Mouse (Mus musculus) splenic B cell, adult 2 months (primary cell): Measurements from ENCODE around the gene Tox4.
"Not testable (repeated sequence)": the region's sequence is repeated elsewhere in the genome, so short reads cannot be mapped to it uniquely, and the experiment has no call there.

Experiments
- DNase-seq: peaks from one replicate; pipeline ENCODE4 v3.0.0-alpha.2; 2011; ENCODE audit warnings: low read depth, low spot score
- H3K27me3 ChIP-seq: 2 replicates; pipeline ENCODE4 v1.6.1; 2012; ENCODE audit warnings: mild to moderate bottlenecking, low read length, moderate library complexity, mixed read lengths; ENCODE audit not compliant: control insufficient read depth, poor library complexity, insufficient read depth, severe bottlenecking
- H3K36me3 ChIP-seq: 2 replicates; pipeline ENCODE4 v1.6.1; 2012; ENCODE audit warnings: mild to moderate bottlenecking, low read length, moderate library complexity, mixed read lengths; ENCODE audit not compliant: control insufficient read depth, poor library complexity, insufficient read depth, severe bottlenecking

The Tox4 gene

GRCm38 (mm10) chr14:52295558-52296264 lies 16.8 kb downstream of the Tox4 start:
- DNase-seq, result peak; percentile 47
- Histone ChIP-seq H3K36me3 (peaks cover 37% of the 10 kb centered on the region), H3K27me3 (no peaks in the 10 kb centered on the region)

GRCm38 (mm10) chr14:52303517-52303916 lies 24.6 kb downstream of the Tox4 start:
- not testable (repeated sequence) for H3K27me3 ChIP-seq, DNase-seq

GRCm38 (mm10) chr14:52304644-52305271 lies 25.8 kb downstream of the Tox4 start, which contains the start of gene Mettl3:
Gene Mettl3, minus strand, starts transcription at chr14:52305128.
- Histone ChIP-seq H3K27me3 (no peaks in the 10 kb centered on the region), H3K36me3 (peaks cover 5% of the 10 kb centered on the region; the same call in 1 of the 2 replicates)
- peak; percentile 95 for DNase-seq

More at GRCm38 (mm10) chr14:52303517-52303916, 24.6 kb downstream of the Tox4 start:
- peaks cover 14% of the 10 kb centered on the region for H3K36me3 ChIP-seq

DNA sequence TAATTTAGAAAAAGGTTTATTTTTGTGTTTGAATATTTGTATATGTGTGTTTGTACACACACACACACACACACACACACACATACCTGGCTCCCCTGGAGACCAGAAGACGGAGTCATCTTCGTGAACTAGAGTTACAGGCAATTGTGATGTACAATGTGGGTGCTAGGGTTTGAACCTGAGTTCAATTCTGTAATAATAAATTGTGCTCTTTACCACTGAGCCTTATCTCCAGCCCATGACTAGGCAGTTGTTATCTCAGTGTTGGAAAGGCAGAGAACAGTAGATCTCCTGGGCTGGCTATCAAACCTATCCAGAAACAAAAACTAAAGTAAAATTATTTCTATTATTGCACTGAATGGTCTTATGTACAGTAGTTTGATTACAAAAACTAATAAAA lies 27.2 kb downstream of the Tox4 start:
- Histone ChIP-seq H3K36me3 (peaks cover 2% of the 10 kb centered on the region; the same call in 1 of the 2 replicates), H3K27me3 (no peaks in the 10 kb centered on the region)
- no peak for DNase-seq

- H3K36me3 ChIP-seq, H3K27me3 ChIP-seq, DNase-seq: not testable (repeated sequence)
Measured at GRCm38 (mm10) chr14:52310343-52310742, 31.4 kb downstream of the Tox4 start.

- Histone ChIP-seq H3K36me3 (no peaks in the 10 kb centered on the region), H3K27me3 (peaks cover 3% of the 10 kb centered on the region)
- DNase-seq, result no peak
Measured at GRCm38 (mm10) chr14:52310906-52311305, 32.0 kb downstream of the Tox4 start.

DNA sequence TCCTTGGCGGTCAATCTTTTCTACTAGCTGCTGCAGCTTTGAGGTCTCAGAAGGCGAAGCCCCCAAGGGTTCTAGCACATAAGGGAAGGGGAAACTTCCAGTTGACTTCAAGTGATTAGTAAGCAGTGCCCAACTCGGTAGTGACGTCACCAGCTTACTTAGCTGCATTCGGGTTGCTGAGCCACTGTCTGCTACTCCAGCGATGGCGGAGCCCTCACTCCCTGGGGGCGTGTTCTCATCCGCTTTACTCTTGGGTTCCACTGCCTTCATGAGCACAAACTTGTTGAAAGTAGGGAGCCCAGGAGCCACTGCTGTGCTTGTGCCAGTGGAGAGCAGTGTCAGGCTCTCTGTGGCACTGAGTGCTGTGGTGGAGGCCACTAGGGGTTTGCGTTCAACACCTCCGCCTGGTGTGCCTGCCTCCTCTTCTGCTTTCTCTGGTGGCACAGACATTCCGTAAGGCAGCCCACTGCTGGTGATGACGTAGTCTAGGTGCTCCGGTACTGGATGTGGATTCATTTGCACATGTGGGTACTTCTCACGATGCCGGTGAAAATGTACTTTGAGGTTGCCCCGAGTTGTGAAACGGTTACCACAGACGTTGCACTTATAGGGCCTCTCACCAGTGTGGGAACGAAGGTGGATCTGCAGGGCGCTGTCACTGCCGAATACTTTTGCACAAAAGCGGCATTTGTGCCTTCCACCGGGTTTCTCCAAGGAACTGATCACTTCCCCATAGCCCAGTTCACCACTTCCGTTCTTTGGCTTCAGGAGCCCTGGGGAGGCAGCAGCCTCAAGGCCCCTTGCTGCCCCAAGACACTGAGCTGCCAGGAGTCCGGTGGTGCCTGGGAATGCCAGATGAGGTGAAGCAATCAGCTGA lies 35.2 kb downstream of the Tox4 start:
- no peak for DNase-seq
- Histone ChIP-seq H3K36me3 (no peaks in the 10 kb centered on the region), H3K27me3 (peaks cover 3% of the 10 kb centered on the region)

DNA sequence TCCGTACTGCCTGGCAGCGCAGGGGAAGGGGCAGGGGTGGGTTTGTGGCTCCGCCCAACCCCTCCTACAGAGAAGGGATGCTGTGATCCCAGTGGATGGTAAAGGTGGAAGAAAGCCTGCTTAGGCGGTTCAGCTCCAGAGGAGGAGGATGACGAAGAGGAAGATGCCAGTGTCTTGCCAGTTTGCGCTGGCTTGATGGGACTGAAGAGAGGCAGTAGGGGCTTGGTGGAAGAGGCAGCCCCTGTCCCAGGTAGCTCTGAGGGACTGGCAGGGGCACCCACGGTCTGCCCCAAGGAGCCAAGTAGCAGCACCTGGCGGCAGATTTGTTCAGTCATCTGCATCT lies 35.8 kb downstream of the Tox4 start:
- peaks cover 3% of the 10 kb centered on the region for H3K27me3 ChIP-seq
- no peaks in the 10 kb centered on the region for H3K36me3 ChIP-seq
- no peak for DNase-seq

DNA sequence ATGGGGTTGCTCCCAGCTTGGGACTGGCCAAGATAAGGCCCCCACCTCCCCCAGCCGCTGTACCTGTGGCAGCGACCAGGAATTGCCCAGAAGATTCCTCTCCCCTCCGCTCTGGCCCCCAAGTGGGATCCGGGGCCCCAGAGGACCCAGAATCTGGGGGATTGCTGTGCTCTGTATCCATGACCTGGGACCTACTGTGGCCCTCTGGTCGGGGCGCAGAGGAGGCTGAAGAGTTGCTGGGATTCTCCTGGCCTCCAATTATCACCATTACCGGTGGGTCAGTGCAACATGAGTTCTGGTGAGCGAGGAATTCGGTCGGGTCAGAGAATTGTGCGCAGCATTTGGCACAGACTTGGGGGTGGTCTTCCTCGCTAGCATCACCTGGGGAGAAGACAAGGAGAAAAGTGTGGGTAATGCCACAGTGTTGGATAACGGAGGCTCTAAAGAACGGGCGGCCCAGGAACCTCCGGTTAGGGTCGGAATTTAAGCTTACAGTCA lies 36.4 kb downstream of the Tox4 start:
- DNase-seq, result no peak
- no peaks in the 10 kb centered on the region for H3K36me3 ChIP-seq
- H3K27me3 ChIP-seq, result peaks cover 3% of the 10 kb centered on the region

DNA sequence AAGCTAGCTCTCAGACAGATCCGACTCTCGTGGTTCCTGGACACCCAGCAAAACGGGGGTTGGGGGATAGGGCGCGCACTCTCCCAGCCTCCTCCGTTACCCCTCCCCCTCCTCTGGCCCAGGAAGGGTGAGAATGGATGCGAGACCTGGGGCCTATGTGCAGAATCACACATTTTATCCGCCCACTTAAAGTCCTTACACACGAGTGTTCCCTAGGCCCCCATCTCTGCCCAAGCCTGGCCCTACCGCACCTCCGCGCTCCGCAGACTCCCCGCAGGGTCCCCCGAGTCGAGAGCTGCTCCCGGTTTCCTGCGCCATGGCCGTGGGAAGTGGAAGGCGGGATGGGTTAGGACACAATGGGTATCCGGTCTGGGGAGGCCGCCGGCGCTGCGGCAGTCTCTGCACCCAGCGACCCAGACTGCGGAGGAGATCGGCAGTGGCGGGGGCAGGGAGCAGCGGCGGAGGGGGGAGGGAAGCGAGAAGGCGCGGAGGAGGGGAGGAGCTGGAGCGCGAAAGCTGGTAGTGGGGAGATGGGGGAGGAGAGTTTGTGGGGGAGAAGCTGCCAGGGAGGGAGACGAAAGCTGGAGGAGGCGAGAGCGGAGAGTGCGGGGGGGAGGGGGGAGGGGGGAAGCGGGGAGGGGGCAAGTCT lies 37.0 kb downstream of the Tox4 start:
- Histone ChIP-seq H3K27me3 (peaks cover 3% of the 10 kb centered on the region), H3K36me3 (no peaks in the 10 kb centered on the region)
- peak; percentile 32 for DNase-seq

DNA sequence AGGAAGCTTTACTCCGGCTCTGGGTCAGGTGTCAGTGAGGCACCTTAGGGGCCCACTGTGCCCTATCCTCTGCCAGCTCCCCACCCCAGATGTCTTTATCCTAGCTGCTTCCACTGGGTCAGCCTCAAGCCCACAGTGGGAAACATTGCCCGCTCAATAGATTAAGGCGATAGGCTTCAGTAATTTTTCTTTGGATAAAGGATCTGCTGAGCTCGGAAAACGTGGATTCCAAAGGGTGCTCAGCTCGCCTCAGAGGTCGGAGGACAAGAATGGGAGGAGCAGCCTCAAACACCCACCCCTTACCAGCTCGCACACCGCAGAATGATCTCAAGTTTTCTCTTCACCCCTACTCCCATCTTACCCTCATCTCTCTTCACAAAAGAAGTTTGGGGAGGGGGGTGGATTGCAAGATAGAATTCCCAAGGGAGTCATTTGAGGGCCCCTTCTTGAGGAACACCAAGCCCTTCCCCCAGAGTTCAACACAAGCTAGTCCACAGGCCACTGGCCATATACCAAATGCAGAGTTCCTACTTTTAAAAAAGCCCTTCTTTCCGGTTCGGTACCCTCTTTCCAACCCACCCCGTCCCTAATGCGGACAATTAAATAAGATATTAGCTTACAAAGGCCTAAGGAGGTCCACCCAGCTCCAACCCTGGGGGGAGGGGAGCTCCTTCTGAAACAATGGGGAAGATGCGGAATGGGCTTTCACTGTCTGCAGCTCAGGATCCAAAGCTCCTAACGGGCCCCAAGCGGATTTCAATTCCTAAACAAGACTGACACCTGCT lies 37.7 kb downstream of the Tox4 start:
- DNase-seq, result no peak
- H3K27me3 ChIP-seq, result peaks cover 3% of the 10 kb centered on the region

DNA sequence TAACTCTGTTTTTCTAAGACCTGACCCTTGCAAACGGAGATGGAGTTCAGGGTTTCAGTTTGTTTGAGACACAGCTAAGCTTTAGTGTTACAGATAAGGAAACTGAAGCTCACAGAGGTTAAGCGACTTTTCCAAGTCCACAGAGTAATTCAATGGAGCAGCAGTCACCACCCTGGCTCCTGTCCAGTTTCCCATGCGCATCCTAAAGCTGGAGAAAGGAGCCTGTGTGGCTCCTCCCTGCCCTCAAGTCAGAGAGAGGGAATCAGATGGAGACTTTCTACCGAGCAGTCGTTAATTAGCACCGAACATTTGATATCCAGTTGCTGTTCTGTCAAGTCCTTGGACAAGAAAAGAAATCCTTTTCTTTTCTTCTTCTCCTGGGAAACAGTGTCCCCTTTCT lies 40.4 kb downstream of the Tox4 start:
- Histone ChIP-seq H3K36me3 (no peaks in the 10 kb centered on the region), H3K27me3 (peaks cover 3% of the 10 kb centered on the region)
- no peak for DNase-seq

More for the DNA sequence above, 37.7 kb downstream of the Tox4 start:
- H3K36me3 ChIP-seq, result no peaks in the 10 kb centered on the region

DNA sequence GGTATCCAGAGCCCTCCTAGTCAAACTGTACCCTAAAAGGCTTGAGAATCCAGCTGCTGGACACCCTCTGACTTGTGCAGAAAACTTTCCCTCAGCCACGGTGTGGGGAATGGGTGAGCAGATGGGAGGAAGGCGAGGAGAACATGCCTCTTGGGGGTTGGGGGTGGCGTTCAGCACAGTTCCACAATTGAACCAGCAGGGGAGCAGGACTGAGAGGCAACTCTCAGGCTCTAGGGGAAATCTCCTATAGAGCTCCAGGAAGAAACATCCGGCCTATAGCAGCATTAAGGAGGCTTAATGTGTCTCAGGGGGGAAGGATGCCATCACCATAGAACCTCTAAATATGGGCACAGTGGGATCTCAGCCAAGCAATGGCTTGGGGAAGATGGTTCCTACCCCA lies 46.9 kb downstream of the Tox4 start:
- no peaks in the 10 kb centered on the region for H3K27me3 ChIP-seq
- DNase-seq, result no peak
- no peaks in the 10 kb centered on the region for H3K36me3 ChIP-seq
